11 mouse cellular contexts compared by ENCODE assay signal in genomic region chr4:100129201-100129600, GRCm38 (mm10). TPM values are rescaled to one million over a fixed set of nuclear protein-coding genes. Genes with fewer than 3 reads are reported as not detected.
DNase-seq lines count a peak whose midpoint lies in the region; ATAC-seq and TF ChIP-seq lines count a peak whose summit lies in the region.
"Had no signal": no experiment of that assay in that cellular context is flagged by ENCODE, and none has a peak within 500 bp of the region (broad histone marks: within the 10 kb centered on the region; RNA-seq: fewer than 3 reads in every experiment).

No protein-coding gene starts in this region.

- no peaks in the 10 kb centered on the region for H3K9me3 ChIP-seq in forebrain, embryonic 13.5 days (replicated peaks)
- H3K9me3 ChIP-seq in forebrain, embryonic 16.5 days (ENCODE audit: control insufficient read depth, low read length), result no peaks in the 10 kb centered on the region
- no peaks in the 10 kb centered on the region for H3K9me3 ChIP-seq in kidney, embryonic 16.5 days (ENCODE audit: low read length)
- no peaks in the 10 kb centered on the region for H3K9me3 ChIP-seq in lung, embryonic 16.5 days (ENCODE audit: control insufficient read depth, low read length)
- H3K9me3 ChIP-seq: forebrain, embryonic 10.5 days had no signal

- H3K4me2 ChIP-seq in forebrain, embryonic 13.5 days, result no peak overlapping the region
- no peak overlapping the region for H3K4me2 ChIP-seq in forebrain, embryonic 16.5 days (ENCODE audit: low read length)
- H3K4me2 ChIP-seq in kidney, embryonic 16.5 days (replicated peaks; ENCODE audit: low read depth, low read length), result no peak overlapping the region
- no peak overlapping the region for H3K4me2 ChIP-seq in lung, embryonic 16.5 days (ENCODE audit: low read depth, low read length)

- ATAC-seq in forebrain, embryonic 13.5 days, result no peak
- ATAC-seq in forebrain, embryonic 16.5 days, result no peak
- no peak for ATAC-seq in kidney, embryonic 16.5 days (ENCODE audit: low FRiP score, low TSS enrichment)
- peak; percentile 69 for ATAC-seq in lung, embryonic 16.5 days (ENCODE audit: low read depth)
- ATAC-seq: liver, postnatal 0 days had no signal

- H3K9ac ChIP-seq in forebrain, embryonic 13.5 days, result no peak overlapping the region
- no peak overlapping the region for H3K9ac ChIP-seq in forebrain, embryonic 16.5 days (replicated peaks; ENCODE audit: low read depth, low read length)
- no peak overlapping the region for H3K9ac ChIP-seq in kidney, embryonic 16.5 days (replicated peaks; ENCODE audit: low read length)
- no peak overlapping the region for H3K9ac ChIP-seq in lung, embryonic 16.5 days (ENCODE audit: low read length)
- H3K9ac ChIP-seq: liver, postnatal 0 days had no signal

- H3K27ac ChIP-seq in forebrain, embryonic 13.5 days, result 0 out of 2 replicates have a peak overlapping the region, but pooled peaks have one; percentile 14
- H3K27ac ChIP-seq in forebrain, embryonic 16.5 days (ENCODE audit: low read length), result no peak overlapping the region
- no peak overlapping the region for H3K27ac ChIP-seq in kidney, embryonic 16.5 days (ENCODE audit: low read length)
- H3K27ac ChIP-seq in cerebellum, adult 2 months (ENCODE audit: insufficient read depth, low read length), result peak overlapping the region; percentile 11; the same call in 1 of the 2 replicates
- H3K27ac ChIP-seq in lung, embryonic 16.5 days (ENCODE audit: low read length), result peak overlapping the region; percentile 75
- H3K27ac ChIP-seq: forebrain, embryonic 10.5 days had no signal

- H3K4me3 ChIP-seq in forebrain, embryonic 13.5 days, result no peak overlapping the region
- H3K4me3 ChIP-seq in forebrain, embryonic 16.5 days (replicated peaks; ENCODE audit: low read length), result no peak overlapping the region
- H3K4me3 ChIP-seq in kidney, embryonic 16.5 days (ENCODE audit: low read length), result no peak overlapping the region
- no peak overlapping the region for H3K4me3 ChIP-seq in cerebellum, adult 2 months (replicated peaks; ENCODE audit: insufficient read depth, low read depth, low read length)
- no peak overlapping the region for H3K4me3 ChIP-seq in lung, embryonic 16.5 days (ENCODE audit: low read length)
- H3K4me3 ChIP-seq: forebrain, embryonic 10.5 days; myocyte had no signal

- H3K36me3 ChIP-seq in forebrain, embryonic 13.5 days (ENCODE audit: poor library complexity, severe bottlenecking), result no peaks in the 10 kb centered on the region
- H3K36me3 ChIP-seq in forebrain, embryonic 16.5 days (ENCODE audit: control insufficient read depth, insufficient read depth), result no peaks in the 10 kb centered on the region
- H3K36me3 ChIP-seq in kidney, embryonic 16.5 days (ENCODE audit: insufficient read depth, low read length), result no peaks in the 10 kb centered on the region
- no peaks in the 10 kb centered on the region for H3K36me3 ChIP-seq in lung, embryonic 16.5 days (ENCODE audit: control insufficient read depth, insufficient read depth, low read length)
- H3K36me3 ChIP-seq: forebrain, embryonic 10.5 days had no signal

- peak; percentile 49 for DNase-seq in kidney, adult 9 months
- peak; percentile 60 to 77 for DNase-seq in cerebellum, adult 2 months
- no peak for DNase-seq in right cerebral cortex, postnatal 14 days
- no peak for DNase-seq in ovary, postnatal 36 days (ENCODE audit: low spot score)
- DNase-seq: liver, postnatal 0 days had no signal

- no peak for TF ChIP-seq CTCF in cerebellum, adult 2 months (IDR thresholded peaks at IDR 0.05; ENCODE audit: borderline replicate concordance, insufficient read depth, low read depth, low read length)

- no peaks in the 10 kb centered on the region for H3K27me3 ChIP-seq in forebrain, embryonic 13.5 days
- no peaks in the 10 kb centered on the region for H3K27me3 ChIP-seq in forebrain, embryonic 16.5 days (replicated peaks; ENCODE audit: control insufficient read depth, insufficient read depth, low read length)
- no peaks in the 10 kb centered on the region for H3K27me3 ChIP-seq in kidney, embryonic 16.5 days (ENCODE audit: insufficient read depth, low read length)
- no peaks in the 10 kb centered on the region for H3K27me3 ChIP-seq in cerebellum, adult 2 months (ENCODE audit: control insufficient read depth, insufficient read depth, low read length)
- no peaks in the 10 kb centered on the region for H3K27me3 ChIP-seq in lung, embryonic 16.5 days (ENCODE audit: control insufficient read depth, insufficient read depth, low read depth, low read length)

- peaks cover 11% of the 10 kb centered on the region; the same call in 1 of the 2 replicates for H3K4me1 ChIP-seq in forebrain, embryonic 13.5 days
- H3K4me1 ChIP-seq in forebrain, embryonic 16.5 days (replicated peaks; ENCODE audit: control insufficient read depth, insufficient read depth, low read length), result no peaks in the 10 kb centered on the region
- H3K4me1 ChIP-seq in kidney, embryonic 16.5 days (ENCODE audit: insufficient read depth, low read length), result peaks cover 14% of the 10 kb centered on the region
- H3K4me1 ChIP-seq in cerebellum, adult 2 months (ENCODE audit: control insufficient read depth, insufficient read depth, low read length), result peaks cover 29% of the 10 kb centered on the region
- H3K4me1 ChIP-seq in lung, embryonic 16.5 days (replicated peaks; ENCODE audit: control insufficient read depth, insufficient read depth, low read length), result peaks cover 46% of the 10 kb centered on the region

- 62% methylated on average over 5 of the region's 5 CpGs for WGBS in forebrain, embryonic 13.5 days
- WGBS in forebrain, embryonic 16.5 days, result 48% methylated on average over 5 of the region's 5 CpGs
- 66% methylated on average over 5 of the region's 5 CpGs for WGBS in kidney, embryonic 16.5 days
- WGBS in cerebellum, adult 2 months, result 18% methylated on average over 5 of the region's 5 CpGs
- WGBS in lung, embryonic 16.5 days, result 11% methylated on average over 5 of the region's 5 CpGs

- no peak for TF ChIP-seq POLR2A in cerebellum, adult 2 months (IDR thresholded peaks at IDR 0.05; ENCODE audit: borderline replicate concordance, insufficient read depth, low read length)

RNA-seq across cellular contexts. Expression of gene Ror1, which starts 33.6 kb away (rescaled TPM):
- polyA plus RNA-seq in forebrain, embryonic 13.5 days (2015; fragmentation: Nextera tagmentation; extraction: Ambion mirVana), result 0.76 and 0.84 TPM in 2 replicates
- 0.89 and 1.4 TPM in 2 replicates for polyA plus RNA-seq in forebrain, embryonic 16.5 days (2015; fragmentation: Nextera tagmentation; extraction: Ambion mirVana)
- polyA plus RNA-seq in kidney, embryonic 16.5 days (2015; fragmentation: Nextera tagmentation; extraction: Ambion mirVana), result 9.2 and 9.3 TPM in 2 replicates
- polyA plus RNA-seq in cerebellum, adult 2 months (2012; rRNA removed), result 3.8 and 4.8 TPM in 2 replicates
- 11.7 and 13.0 TPM in 2 replicates for polyA plus RNA-seq in lung, embryonic 16.5 days (2015; fragmentation: Nextera tagmentation; extraction: Ambion mirVana)

Comparison
In these comparisons a context has a peak if more than half of its experiments do, and no peak if none do; other contexts are left out.
1. H3K27ac ChIP-seq: peak in forebrain, embryonic 13.5 days (single experiment), cerebellum, adult 2 months (single experiment) and lung, embryonic 16.5 days (single experiment); none in forebrain, embryonic 16.5 days (single experiment) and kidney, embryonic 16.5 days (single experiment).
2. DNase-seq: peak in kidney, adult 9 months (single experiment) and cerebellum, adult 2 months (2 of 2); none in right cerebral cortex, postnatal 14 days (single experiment) and ovary, postnatal 36 days (single experiment).